Mouse (Mus musculus): Measurements from ENCODE around the gene Arhgap45.

DNA sequence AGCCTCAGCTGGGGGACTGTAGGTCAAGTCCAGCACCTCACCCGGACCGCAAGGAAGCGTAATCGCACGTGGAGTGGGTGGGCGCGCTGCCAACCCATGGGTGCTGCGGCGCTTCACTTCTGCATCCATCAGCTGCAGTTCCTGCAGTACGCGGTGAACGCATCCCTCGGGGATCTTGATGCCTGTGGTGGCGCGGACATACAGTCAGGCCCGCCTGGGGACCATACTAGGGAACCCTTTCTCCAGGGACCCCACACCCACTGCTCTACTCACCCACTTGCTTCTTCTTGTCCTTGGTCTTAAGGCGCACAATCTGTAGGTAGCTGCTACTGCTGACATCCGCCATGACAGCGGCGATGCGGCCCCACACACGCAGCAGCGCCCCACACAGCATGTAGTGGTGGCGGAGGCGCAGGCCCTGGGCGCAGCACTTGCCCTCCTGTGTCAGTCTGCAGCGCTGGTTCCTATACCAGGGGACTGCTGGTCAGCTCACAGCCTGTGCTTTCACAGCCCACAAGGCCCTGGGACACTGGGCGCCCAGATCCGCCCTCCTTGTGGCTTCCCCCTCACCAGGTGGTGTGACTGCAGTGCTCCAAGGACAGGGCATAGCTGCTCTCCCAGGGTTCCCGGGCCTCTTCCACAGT lies 41.4 kb downstream of the Arhgap45 start:
- TF ChIP-seq CTCF (IDR thresholded peaks at IDR 0.05; ENCODE audit: low read depth), result no peak
- no peak for TF ChIP-seq EP300 (IDR thresholded peaks at IDR 0.05; ENCODE audit: low read depth)

Data from liver, embryonic 14.5 days (tissue).